Comparison of ENCODE assay signal across 8 mouse cellular contexts in the genomic region with DNA sequence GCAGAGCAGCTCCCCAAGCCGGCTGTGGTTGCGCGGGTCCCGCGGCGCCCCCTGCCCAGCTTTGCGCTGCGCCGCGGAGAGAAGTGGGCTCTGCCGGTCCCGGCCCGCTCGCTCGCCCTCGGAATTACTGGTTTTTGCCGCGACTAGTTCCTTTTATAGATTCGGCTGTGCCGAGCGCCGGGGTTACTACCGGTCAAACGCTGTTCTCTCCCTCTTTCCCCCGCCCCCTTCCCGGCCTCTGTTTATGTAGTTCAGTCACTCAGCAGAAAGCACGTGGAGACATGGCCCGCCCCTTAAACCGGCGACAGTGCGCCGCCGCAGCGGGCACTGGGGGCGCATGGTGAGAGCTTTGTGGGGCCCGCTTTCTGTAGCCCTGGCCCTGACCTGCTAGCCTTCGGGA. TPM values are rescaled to one million over a fixed set of nuclear protein-coding genes. Genes with fewer than 3 reads are reported as not detected.
DNase-seq lines count a peak whose midpoint lies in the region; ATAC-seq lines count a peak whose summit lies in the region.

Abca1 (minus strand) TSS at position 129 of the 400 bp plus-strand sequence.

- peak within 1 kb of the TSS; percentile 72 for H3K9ac ChIP-seq in hindbrain, embryonic 13.5 days

- no peaks in the 10 kb centered on the region for H3K9me3 ChIP-seq in hindbrain, embryonic 13.5 days

- peaks cover 19% of the 10 kb centered on the region for H3K27me3 ChIP-seq in hindbrain, embryonic 13.5 days

- DNase-seq in NIH3T3 (ENCODE audit: low read depth), result peak; percentile 50
- peak; percentile 85 for DNase-seq in cerebellum, adult 9-11 months
- peak; percentile 74 to 81 for DNase-seq in frontal cortex, postnatal 25 days (ENCODE audit: low spot score in 2 of 2)
- peak; percentile 86 to 94 for DNase-seq in layer of hippocampus, postnatal 14 days (ENCODE audit: low spot score in 2 of 2)
- DNase-seq in lung, postnatal 10 days, result peak; percentile 98
- DNase-seq in ovary, postnatal 14 days (ENCODE audit: low spot score), result peak; percentile 82
- peak; percentile 80 to 82 for DNase-seq in thymus, postnatal 10 days (ENCODE audit: low spot score in 2 of 2)

- H3K4me2 ChIP-seq in hindbrain, embryonic 13.5 days, result peak within 1 kb of the TSS; percentile 87

- peaks cover 16% of the 10 kb centered on the region for H3K4me1 ChIP-seq in hindbrain, embryonic 13.5 days (replicated peaks)

- under 1% methylated on average over 37 of the region's 37 CpGs for WGBS in hindbrain, embryonic 13.5 days

- H3K4me3 ChIP-seq in hindbrain, embryonic 13.5 days, result peak within 1 kb of the TSS; percentile 66

- no peaks in the 10 kb centered on the region for H3K36me3 ChIP-seq in hindbrain, embryonic 13.5 days

- peak; percentile 96 for ATAC-seq in hindbrain, embryonic 13.5 days (ENCODE audit: low FRiP score)

- H3K27ac ChIP-seq in hindbrain, embryonic 13.5 days, result peak within 1 kb of the TSS; percentile 74

RNA-seq across cellular contexts. Expression of gene Abca1, which starts in this region (rescaled TPM):
- 10.0 and 10.3 TPM in 2 replicates for polyA plus RNA-seq in hindbrain, embryonic 13.5 days (2015; fragmentation: Nextera tagmentation; extraction: Ambion mirVana)
- 10 to 100 TPM; 30.1 to 33.6 TPM for total RNA-seq in layer of hippocampus, postnatal 14 days (2021)

Comparison
In these comparisons a context has a peak if more than half of its experiments do, and no peak if none do; other contexts are left out.
1. Peak in every context shown above with its lines: DNase-seq, ATAC-seq, H3K4me3 ChIP-seq and H3K27ac ChIP-seq.